Mouse (Mus musculus) spleen, adult 12 weeks (tissue): ENCODE measurements around the gene Fbxo47.

Experiments used
- DNase-seq: peaks from one replicate; pipeline ENCODE4 v3.0.0; 2022; ENCODE audit warnings: low spot score

Fbxo47 gene

GRCm38 (mm10) chr11:97812491-97812921 is 71.4 kb downstream of the Fbxo47 start:
- no peak for DNase-seq

- no peak for DNase-seq
These were observed 72.2 kb downstream of the Fbxo47 start for GRCm38 (mm10) chr11:97811569-97812362.

DNA sequence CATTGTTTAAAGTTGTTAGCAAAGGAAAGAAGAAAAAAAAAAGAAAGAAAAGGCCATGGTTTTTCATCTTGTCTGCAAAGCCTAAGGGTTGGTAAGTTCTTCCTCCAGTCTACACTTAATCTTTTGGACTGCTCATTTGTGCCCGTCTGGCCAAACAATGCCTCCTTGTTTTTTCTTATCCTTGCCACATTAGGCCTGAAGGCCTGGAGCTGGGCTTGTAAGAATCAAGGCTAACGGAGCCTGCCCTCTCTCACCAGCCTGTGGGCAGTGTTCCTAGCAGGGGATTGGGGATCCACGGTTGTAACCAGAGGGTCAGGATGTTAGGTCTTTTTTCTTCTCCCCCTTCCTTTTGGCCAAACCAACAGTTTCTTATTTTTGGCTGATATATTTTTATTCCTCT is 73.0 kb downstream of the Fbxo47 start:
- no peak for DNase-seq

DNA sequence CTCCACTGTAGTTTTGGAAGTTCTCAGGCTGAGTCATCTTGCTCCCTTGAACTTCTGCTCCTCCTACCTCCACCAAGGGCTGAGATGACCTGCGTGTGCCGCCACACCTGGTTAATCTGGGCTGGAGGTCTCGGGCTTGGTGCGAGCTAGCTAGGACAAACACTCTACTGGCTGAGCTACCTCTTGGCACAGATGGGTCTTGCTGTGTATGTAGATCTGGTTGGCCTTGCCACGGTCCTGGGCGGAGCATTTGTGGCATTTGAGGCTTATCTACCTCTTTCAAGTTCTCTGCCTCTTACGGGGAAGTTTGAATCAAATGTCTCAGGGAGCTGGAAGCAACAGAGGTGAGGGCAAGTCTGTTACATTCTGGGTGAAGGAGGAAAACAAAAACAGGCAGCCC is 73.6 kb downstream of the Fbxo47 start:
- DNase-seq, result no peak

DNA sequence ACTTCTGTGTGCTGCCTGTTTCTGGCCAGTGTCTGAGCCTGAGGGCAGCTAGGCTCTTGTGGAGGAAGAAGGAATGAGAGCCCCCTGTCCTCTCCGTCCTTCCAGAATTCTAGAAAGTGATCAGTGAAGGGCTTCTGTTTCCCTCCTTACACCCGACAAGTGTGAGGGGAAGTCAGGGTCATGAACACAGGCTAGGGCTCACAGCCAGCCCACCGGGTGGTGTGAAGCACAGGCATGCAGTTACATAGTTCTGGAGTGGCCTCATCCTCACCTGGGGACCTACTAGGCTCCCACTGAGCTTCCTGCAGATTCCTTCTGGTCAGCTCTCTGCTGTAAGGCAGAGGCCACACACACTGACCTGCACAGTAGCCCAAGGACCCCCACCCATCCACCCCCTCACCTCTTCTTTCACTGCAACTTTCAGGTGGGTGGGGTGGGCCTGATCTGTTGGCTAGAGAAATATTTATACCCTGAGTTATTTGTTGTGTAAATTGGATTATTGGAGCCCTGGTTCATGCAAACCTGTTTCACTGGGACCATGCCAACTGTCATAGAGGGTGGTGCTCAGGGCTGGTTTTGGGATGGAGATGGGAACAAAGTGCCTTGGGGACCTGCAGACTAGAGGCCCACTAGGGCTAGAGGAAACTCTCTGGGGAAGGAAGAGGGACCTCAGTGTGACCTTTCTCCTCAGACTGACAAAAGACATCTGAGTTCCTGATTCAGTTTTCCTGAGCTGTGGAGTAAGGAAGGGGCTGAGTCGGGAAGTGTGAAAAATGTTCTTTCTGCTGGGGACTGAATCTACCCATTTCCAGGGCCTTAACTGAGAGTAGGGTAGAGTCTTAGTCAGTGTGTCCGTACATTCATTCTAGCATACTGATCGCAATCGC is 74.5 kb downstream of the Fbxo47 start:
- DNase-seq, result no peak

GRCm38 (mm10) chr11:97808621-97809234 is 75.2 kb downstream of the Fbxo47 start:
- DNase-seq, result no peak

DNA sequence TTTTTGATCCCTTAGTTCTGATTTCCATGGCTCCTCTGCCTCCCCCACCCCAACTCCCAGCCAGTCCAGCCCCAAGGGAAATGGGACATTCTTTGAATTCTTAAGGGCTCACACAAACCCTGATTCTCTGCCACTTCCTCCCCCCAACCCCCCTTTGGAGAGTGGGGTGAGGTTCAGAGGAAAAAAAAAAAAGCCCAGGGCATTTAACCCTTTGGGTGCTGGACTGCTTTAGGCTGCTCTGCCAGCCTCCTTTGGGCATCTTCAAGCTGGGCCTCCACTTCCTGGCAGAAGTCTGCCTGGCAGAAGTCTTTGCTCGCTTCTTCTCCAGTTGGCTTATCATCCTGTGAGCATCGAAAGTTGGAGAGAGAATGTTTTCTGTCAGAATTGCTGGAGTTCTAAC is 75.9 kb downstream of the Fbxo47 start:
- DNase-seq, result no peak

DNA sequence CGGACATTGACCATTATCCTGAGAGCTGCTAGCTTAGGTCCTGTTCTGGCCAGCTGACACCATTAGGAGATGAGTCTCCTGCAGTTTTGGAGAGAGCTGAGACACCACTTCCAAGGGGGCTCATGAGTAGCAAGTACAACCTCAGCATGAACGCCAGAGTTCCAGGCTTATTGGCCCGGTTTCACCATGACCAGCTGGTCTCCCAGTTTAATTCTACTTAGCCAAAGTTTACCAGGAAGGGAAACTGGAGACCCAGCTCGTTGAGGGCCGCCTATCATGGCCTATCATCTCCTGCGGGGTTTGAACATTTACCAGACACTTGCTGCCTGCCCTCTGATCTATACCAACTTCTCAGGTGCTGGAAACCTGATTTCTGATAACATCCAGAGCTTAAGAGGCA is 76.3 kb downstream of the Fbxo47 start:
- no peak for DNase-seq

DNA sequence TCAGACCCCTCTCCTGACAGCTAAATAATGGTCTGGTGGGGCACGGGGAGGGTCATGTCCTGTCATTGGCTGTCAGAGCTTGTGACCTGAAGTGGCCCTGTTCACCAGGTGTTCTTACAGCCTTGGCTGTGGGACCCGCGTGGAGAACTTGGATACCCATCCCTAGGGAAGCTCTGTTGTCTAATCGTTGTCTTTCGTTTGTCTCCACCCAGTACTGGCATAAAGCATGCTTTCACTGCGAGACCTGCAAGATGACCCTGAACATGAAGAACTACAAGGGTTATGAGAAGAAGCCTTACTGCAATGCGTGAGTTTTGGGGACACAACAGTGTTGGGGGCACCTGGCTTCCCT is 77.4 kb downstream of the Fbxo47 start:
- no peak for DNase-seq

DNA sequence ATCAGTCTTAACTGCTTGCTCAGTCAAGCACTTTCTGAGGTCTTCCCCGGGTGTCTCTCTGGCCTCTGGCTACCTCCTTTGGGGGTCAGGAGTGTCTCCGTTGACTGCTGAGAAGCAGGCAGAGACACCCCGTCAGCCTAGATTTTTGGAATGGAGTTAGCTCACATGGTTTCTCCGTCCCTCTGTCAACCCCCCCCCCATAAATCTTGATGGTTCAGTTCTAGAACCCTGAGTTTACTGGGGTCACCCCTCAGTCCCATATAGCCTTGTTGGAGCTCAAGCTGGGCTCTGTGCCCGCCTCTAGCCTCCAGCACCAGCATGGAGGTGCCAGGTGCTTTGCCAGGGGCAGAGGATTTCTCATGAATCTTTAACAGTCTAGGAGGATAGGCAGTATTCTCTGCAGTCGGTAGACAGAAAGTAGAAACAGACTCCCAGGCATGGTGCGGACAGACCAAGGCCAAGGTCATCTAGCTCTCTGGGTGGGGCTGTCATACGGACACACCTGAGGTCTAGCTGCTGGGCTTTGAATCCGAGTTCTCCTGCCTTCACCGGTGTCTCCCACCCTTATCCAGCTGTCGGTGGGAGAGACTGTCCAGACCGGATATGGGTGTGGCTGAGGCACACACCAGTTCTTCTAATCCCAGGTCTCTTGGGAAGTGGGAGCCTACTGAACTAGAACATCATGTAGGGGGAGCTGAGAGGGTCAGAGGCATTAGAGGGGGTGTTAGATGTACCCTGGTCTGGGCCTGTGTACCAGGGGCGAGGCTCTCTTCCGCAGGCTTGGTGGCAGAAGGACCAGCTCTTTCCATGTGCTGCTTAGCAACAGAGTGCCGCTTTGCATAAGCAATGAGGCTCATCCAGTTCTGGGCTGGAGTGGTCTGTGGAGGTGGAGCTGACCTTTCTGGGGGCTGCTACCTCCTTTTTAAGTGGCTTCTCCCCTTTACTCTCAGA is 78.0 kb downstream of the Fbxo47 start:
- no peak for DNase-seq

DNA sequence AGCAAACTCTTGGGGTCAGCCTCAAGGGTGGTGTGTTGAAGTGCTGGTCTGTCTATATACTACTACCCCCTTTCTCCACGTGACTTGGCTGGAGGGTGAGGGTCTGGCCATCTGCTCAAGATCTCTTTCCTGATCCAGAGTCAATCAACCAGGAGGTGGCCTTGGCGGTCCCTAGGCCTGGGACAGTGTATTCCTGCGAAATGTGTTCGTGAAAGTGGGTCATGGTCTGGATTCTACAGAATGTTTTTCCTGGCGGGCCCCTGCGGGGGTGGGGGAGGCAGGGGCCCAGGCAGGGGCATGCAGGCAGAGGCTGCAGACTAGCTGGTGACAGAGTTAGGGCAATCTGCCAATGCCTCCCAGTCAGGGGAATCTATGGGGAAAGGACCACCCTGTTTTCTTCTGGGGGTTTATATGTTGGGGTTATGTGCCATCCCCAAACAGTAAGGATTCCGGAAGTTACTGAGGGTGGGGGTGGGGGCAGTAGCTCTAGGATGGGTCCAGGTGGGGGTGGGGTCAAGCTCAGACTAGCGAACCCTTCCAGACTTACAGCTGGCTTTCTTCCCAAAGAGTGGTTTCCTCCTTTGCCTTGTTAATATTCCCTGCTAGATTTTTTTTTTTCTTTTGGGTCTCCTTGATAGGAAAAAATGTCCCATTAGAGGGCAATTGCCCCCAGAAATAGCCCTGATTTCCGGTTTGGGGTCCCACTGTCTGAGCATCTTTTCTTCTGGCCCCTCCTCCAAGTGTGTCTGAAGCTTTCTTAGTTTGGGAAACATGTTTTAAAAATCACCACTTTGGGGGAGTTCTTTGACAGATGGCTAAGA is 78.9 kb downstream of the Fbxo47 start:
- no peak for DNase-seq

- no peak for DNase-seq
These were observed 80.1 kb downstream of the Fbxo47 start for GRCm38 (mm10) chr11:97803847-97804246.
